ENCODE assay signal across 24 mouse cellular contexts in the genomic region with DNA sequence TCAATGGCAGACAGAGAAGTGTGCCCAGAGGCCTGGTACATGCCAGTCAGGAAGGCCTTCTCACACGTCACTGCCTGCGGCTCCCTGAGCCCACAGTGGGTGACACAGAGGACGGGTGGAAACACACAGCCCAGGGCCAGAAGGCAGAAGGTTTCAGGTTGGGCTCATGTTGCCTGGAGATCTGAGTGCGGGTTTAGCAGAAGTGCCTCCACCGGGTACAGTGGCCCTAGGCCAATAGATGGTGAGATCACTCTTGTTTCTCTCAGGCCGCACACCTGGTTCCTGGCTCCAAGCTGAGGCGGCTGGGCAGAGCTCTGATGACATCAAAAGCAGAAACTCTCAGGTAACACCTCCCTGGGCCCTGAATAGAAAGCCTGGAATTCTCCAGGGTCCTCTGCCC.
DNase-seq lines count a peak whose midpoint lies in the region; ATAC-seq lines count a peak whose summit lies in the region.
"Had no signal": no experiment of that assay in that cellular context is flagged by ENCODE, and none has a peak within 500 bp of the region (broad histone marks: within the 10 kb centered on the region; RNA-seq: fewer than 3 reads in every experiment).

No protein-coding gene starts in this region.

- H3K36me3 ChIP-seq in limb, embryonic 12.5 days = no peaks in the 10 kb centered on the region
- no peaks in the 10 kb centered on the region for H3K36me3 ChIP-seq in limb, embryonic 10.5 days
- H3K36me3 ChIP-seq: limb, embryonic 13.5 days; liver, embryonic 12.5 days had no signal

- H3K4me1 ChIP-seq in limb, embryonic 12.5 days (replicated peaks) = peaks cover 7% of the 10 kb centered on the region; the same call in 1 of the 2 replicates
- H3K4me1 ChIP-seq in limb, embryonic 10.5 days = peaks cover 1% of the 10 kb centered on the region
- H3K4me1 ChIP-seq: liver, embryonic 12.5 days; neural tube, embryonic 15.5 days had no signal

- H3K9ac ChIP-seq in limb, embryonic 12.5 days (replicated peaks) = no peak overlapping the region
- H3K9ac ChIP-seq: limb, embryonic 13.5 days; liver, embryonic 12.5 days; neural tube, embryonic 15.5 days had no signal

- H3K27ac ChIP-seq in limb, embryonic 12.5 days = no peak overlapping the region
- H3K27ac ChIP-seq in limb, embryonic 10.5 days = no peak overlapping the region
- H3K27ac ChIP-seq: layer of hippocampus, adult 2 months; limb, embryonic 13.5 days; liver, embryonic 12.5 days; neural tube, embryonic 15.5 days had no signal

- no peaks in the 10 kb centered on the region for H3K9me3 ChIP-seq in limb, embryonic 12.5 days
- H3K9me3 ChIP-seq in limb, embryonic 10.5 days (replicated peaks) = no peaks in the 10 kb centered on the region
- H3K9me3 ChIP-seq: limb, embryonic 13.5 days; liver, embryonic 12.5 days; neural tube, embryonic 15.5 days had no signal

- DNase-seq in cerebellum, postnatal 4 days (ENCODE audit: low spot score in 2 of 2) = no peak
- no peak for DNase-seq in limb, embryonic 10.5 days (ENCODE audit: low spot score)
- DNase-seq in cerebellum, postnatal 14 days = peak; percentile 59 to 61
- no peak for DNase-seq in retina, embryonic 14.5 days (ENCODE audit: low spot score)
- no peak for DNase-seq in spleen, adult 18-20 months
- DNase-seq: adrenal gland, postnatal 10 days; embryo, embryonic 11 days; gastrocnemius, postnatal 14 days; heart, adult 11 months; kidney, adult 2 months; kidney, postnatal 10 days; lung, adult 18-20 months; lung, postnatal 10 days; thymus, postnatal 36 days had no signal

- ATAC-seq in cerebellum, adult (ENCODE audit: insufficient number of reproducible peaks, low FRiP score, low TSS enrichment) = peak; percentile 64; the same call in 1 of the 2 replicates
- ATAC-seq in limb, embryonic 12.5 days (ENCODE audit: insufficient number of reproducible peaks, insufficient read depth, low FRiP score, low TSS enrichment, low read depth) = peak; percentile 42; the same call in 1 of the 2 replicates
- ATAC-seq: forebrain, embryonic 16.5 days; inflammation-experienced regulatory T-cells, adult 6 months; liver, embryonic 12.5 days had no signal

- H3K4me2 ChIP-seq in limb, embryonic 12.5 days = no peak overlapping the region
- H3K4me2 ChIP-seq: heart, embryonic 11.5 days; limb, embryonic 13.5 days; liver, embryonic 12.5 days; midbrain, embryonic 11.5 days; neural tube, embryonic 15.5 days had no signal

- 80% methylated on average over 7 of the region's 7 CpGs for WGBS in limb, embryonic 12.5 days
- WGBS in limb, embryonic 10.5 days = 82% methylated on average over 7 of the region's 7 CpGs

- H3K4me3 ChIP-seq in limb, embryonic 12.5 days (replicated peaks) = no peak overlapping the region
- H3K4me3 ChIP-seq in limb, embryonic 10.5 days = no peak overlapping the region
- H3K4me3 ChIP-seq: layer of hippocampus, adult 2 months; limb, embryonic 13.5 days; liver, embryonic 12.5 days; neural tube, embryonic 15.5 days had no signal

- H3K27me3 ChIP-seq in limb, embryonic 12.5 days = no peaks in the 10 kb centered on the region
- no peaks in the 10 kb centered on the region for H3K27me3 ChIP-seq in limb, embryonic 10.5 days (ENCODE audit: low read depth, poor library complexity, severe bottlenecking)
- H3K27me3 ChIP-seq: liver, embryonic 12.5 days had no signal

Comparison
In these comparisons a context has a peak if more than half of its experiments do, and no peak if none do; other contexts are left out.
1. DNase-seq: peak in cerebellum, postnatal 14 days (2 of 2); none in cerebellum, postnatal 4 days (0 of 2), limb, embryonic 10.5 days (single experiment), retina, embryonic 14.5 days (single experiment) and spleen, adult 18-20 months (0 of 2).